Mouse (Mus musculus): ENCODE results near the gene Myh4. TPM values are rescaled to one million over a fixed set of nuclear protein-coding genes. Genes with fewer than 3 reads are reported as not detected.

Myh4 gene
- polyA plus RNA-seq, 1 experiment, result not detected

DNA sequence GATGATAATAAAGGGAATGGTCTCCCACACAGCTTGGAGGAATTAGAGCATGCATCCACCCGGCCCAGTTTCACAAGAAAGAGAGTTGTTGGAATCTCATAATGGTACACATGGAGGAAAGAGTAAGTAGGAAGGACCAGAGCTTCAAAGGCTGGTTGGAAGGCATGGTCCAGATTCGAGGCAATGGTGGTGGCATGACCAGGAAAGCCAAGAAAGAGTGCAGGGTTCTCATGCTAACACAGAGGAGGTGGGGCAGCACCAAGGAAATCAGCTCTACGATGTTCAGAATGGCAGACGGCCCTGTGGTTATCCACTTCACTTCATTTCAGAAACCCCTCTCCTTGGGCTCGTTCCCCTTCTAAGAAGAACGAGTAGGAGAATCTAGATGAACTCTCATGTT, 23.1 kb downstream of the Myh4 start:
- no peak for TF ChIP-seq GATA1 (IDR thresholded peaks at IDR 0.05; ENCODE audit: low read length)

GRCm38 (mm10) chr11:67276601-67277174, 38.9 kb downstream of the Myh4 start, which contains the start of gene Myh8:
TSS of gene Myh8 (plus strand) at chr11:67277124.
- no peak for TF ChIP-seq GATA1 (IDR thresholded peaks at IDR 0.05; ENCODE audit: low read length)

GRCm38 (mm10) chr11:67293440-67293839, 55.6 kb downstream of the Myh4 start:
- no peak for TF ChIP-seq GATA1 (IDR thresholded peaks at IDR 0.05; ENCODE audit: low read length)

Other genes starting within 250 kb of the Myh4 start
- gene Tmem220, start 212.9 kb upstream of the Myh4 start, polyA plus RNA-seq (2012), result not detected in 2 replicates
- 0.44 and 0.45 TPM in 2 replicates for gene Adprm, start 185.4 kb upstream of the Myh4 start, polyA plus RNA-seq (2012)
- gene Sco1, start 185.4 kb upstream of the Myh4 start, polyA plus RNA-seq (2012), result 3.4 and 5.0 TPM in 2 replicates
- 0.01 TPM in 1 of 2 replicates, not detected in the other for gene Myh3, start 159.7 kb upstream of the Myh4 start, polyA plus RNA-seq (2012)
- not detected in 2 replicates for gene Myh2, start 67.0 kb upstream of the Myh4 start, polyA plus RNA-seq (2012)
- gene Myh1, start 38.0 kb upstream of the Myh4 start, polyA plus RNA-seq (2012), result not detected in 2 replicates
- gene Myh8, start 39.1 kb downstream of the Myh4 start, polyA plus RNA-seq (2012), result not detected in 2 replicates
- gene Myh13, start 83.6 kb downstream of the Myh4 start, polyA plus RNA-seq (2012), result not detected in 2 replicates
- not detected in 2 replicates for gene Gas7, start 217.4 kb downstream of the Myh4 start, polyA plus RNA-seq (2012)

All from G1E-ER4 (cell line).